ENCODE assay signal across 8 mouse cellular contexts in the genomic region with DNA sequence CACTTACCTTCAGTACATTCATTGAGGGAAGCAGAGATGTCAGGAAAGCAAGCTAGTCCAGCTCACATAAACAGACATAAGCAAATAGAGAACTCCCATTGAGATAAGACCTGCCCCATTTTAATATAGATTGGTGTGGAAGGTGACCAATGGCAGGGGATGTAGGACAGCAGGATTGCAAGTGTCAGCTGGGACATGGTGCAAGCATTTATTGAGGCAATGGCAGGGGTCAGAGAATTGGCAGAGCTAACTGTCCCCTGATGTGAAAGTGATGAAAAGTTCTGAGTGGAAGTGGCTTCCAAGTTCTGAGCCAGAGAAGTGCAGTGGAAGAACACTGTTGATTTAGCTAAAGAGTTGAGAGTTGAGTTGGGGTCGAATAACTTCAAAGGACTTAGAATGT. TPM values are rescaled to one million over a fixed set of nuclear protein-coding genes. Genes with fewer than 3 reads are reported as not detected.
DNase-seq lines count a peak whose midpoint lies in the region; ATAC-seq and TF ChIP-seq lines count a peak whose summit lies in the region.

TSS of gene Insig2 (minus strand) at position 105 of the 400 bp plus-strand sequence.

- H3K4me1 ChIP-seq in lung, adult 2 months (ENCODE audit: control insufficient read depth, insufficient read depth, low read length): peaks cover 4% of the 10 kb centered on the region; the same call in 1 of the 2 replicates
- no peaks in the 10 kb centered on the region for H3K4me1 ChIP-seq in cortical plate, adult 2 months (ENCODE audit: control insufficient read depth, insufficient read depth, low read length)
- no peaks in the 10 kb centered on the region for H3K4me1 ChIP-seq in heart, embryonic 11.5 days (ENCODE audit: control insufficient read depth, insufficient read depth, low read length)
- H3K4me1 ChIP-seq in neural tube, embryonic 14.5 days (ENCODE audit: control insufficient read depth, insufficient read depth, low read length): 0 out of 2 replicates have a peak, but pooled peaks cover 5% of the 10 kb centered on the region

- ATAC-seq in heart, embryonic 11.5 days (replicated peaks; ENCODE audit: insufficient number of reproducible peaks, low FRiP score, low TSS enrichment): no peak
- no peak for ATAC-seq in neural tube, embryonic 14.5 days (ENCODE audit: low read depth)

- no peak within 1 kb of the TSS for H3K4me2 ChIP-seq in heart, embryonic 11.5 days
- no peak within 1 kb of the TSS for H3K4me2 ChIP-seq in neural tube, embryonic 14.5 days (ENCODE audit: low read depth, low read length)

- H3K27ac ChIP-seq in cortical plate, adult 2 months (ENCODE audit: insufficient read depth, low read length): no peak within 1 kb of the TSS
- no peak within 1 kb of the TSS for H3K27ac ChIP-seq in heart, embryonic 11.5 days (ENCODE audit: low read depth, low read length)
- H3K27ac ChIP-seq in neural tube, embryonic 14.5 days (ENCODE audit: low read depth, low read length): no peak within 1 kb of the TSS

- TF ChIP-seq POLR2A in lung, adult 2 months (IDR thresholded peaks at IDR 0.05; ENCODE audit: borderline replicate concordance, extremely low read depth, low read depth, low read length): no peak
- no peak for TF ChIP-seq POLR2A in cortical plate, adult 2 months (IDR thresholded peaks at IDR 0.05; ENCODE audit: extremely low read depth, insufficient read depth, low read length)

- no peak for DNase-seq in lung, adult 2 months
- no peak for DNase-seq in lung, postnatal 10 days
- no peak for DNase-seq in layer of hippocampus, postnatal 36 days
- DNase-seq in cerebellum, postnatal 4 days (ENCODE audit: low spot score in 2 of 2): no peak
- no peak for DNase-seq in cerebellum, adult 8-10 months

- WGBS in lung, adult 2 months: 86% methylated on average over 1 of the region's 1 CpGs
- WGBS in heart, embryonic 11.5 days (ENCODE audit: insufficient replicate concordance): 75% methylated on average over 1 of the region's 1 CpGs
- 83% methylated on average over 1 of the region's 1 CpGs for WGBS in neural tube, embryonic 14.5 days

- H3K4me3 ChIP-seq in lung, adult 2 months (replicated peaks; ENCODE audit: extremely low read depth, low read depth, low read length): no peak within 1 kb of the TSS
- H3K4me3 ChIP-seq in cortical plate, adult 2 months (ENCODE audit: insufficient read depth, low read length): no peak within 1 kb of the TSS
- no peak within 1 kb of the TSS for H3K4me3 ChIP-seq in heart, embryonic 11.5 days (ENCODE audit: low read depth, low read length)
- H3K4me3 ChIP-seq in neural tube, embryonic 14.5 days (ENCODE audit: low read depth, low read length): no peak within 1 kb of the TSS

- no peaks in the 10 kb centered on the region for H3K9me3 ChIP-seq in heart, embryonic 11.5 days (replicated peaks; ENCODE audit: control insufficient read depth, low read length)
- no peaks in the 10 kb centered on the region for H3K9me3 ChIP-seq in neural tube, embryonic 14.5 days (ENCODE audit: control insufficient read depth, low read length)

- TF ChIP-seq CTCF in lung, adult 2 months (IDR thresholded peaks at IDR 0.05; ENCODE audit: insufficient read depth, low read length): no peak
- no peak for TF ChIP-seq CTCF in cortical plate, adult 2 months (IDR thresholded peaks at IDR 0.05; ENCODE audit: extremely low read depth, insufficient read depth, low read length)

- H3K36me3 ChIP-seq in heart, embryonic 11.5 days (ENCODE audit: control insufficient read depth, insufficient read depth, low read length): no peaks in the 10 kb centered on the region
- H3K36me3 ChIP-seq in neural tube, embryonic 14.5 days (ENCODE audit: control insufficient read depth, insufficient read depth, low read length): no peaks in the 10 kb centered on the region

- H3K27me3 ChIP-seq in heart, embryonic 11.5 days (ENCODE audit: control insufficient read depth, insufficient read depth, low read length): no peaks in the 10 kb centered on the region
- no peaks in the 10 kb centered on the region for H3K27me3 ChIP-seq in neural tube, embryonic 14.5 days (ENCODE audit: control insufficient read depth, insufficient read depth, low read length)

- H3K9ac ChIP-seq in heart, embryonic 11.5 days (ENCODE audit: low read depth, low read length): no peak within 1 kb of the TSS
- no peak within 1 kb of the TSS for H3K9ac ChIP-seq in neural tube, embryonic 14.5 days (replicated peaks; ENCODE audit: low read depth, low read length)

RNA-seq across cellular contexts. Expression of gene Insig2, which starts in this region (rescaled TPM):
- 18.7 and 24.1 TPM in 2 replicates for polyA plus RNA-seq in lung, adult 2 months (2012; rRNA removed)
- 44.5 and 44.7 TPM in 2 replicates for polyA plus RNA-seq in cortical plate, adult 2 months (2012; rRNA removed)
- polyA plus RNA-seq in heart, embryonic 11.5 days (2014; fragmentation: Nextera tagmentation; extraction: Ambion mirVana): 16.4 and 22.8 TPM in 2 replicates
- total RNA-seq in layer of hippocampus, postnatal 36 days (2021): 10 to 100 TPM; 73.0 to 79.4 TPM
- polyA plus RNA-seq in neural tube, embryonic 14.5 days (2014; fragmentation: Nextera tagmentation; extraction: Ambion mirVana): 26.4 and 28.2 TPM in 2 replicates
